Mouse (Mus musculus) CD4-positive, CD25-positive, alpha-beta regulatory T cell, adult 2 months (primary cell): ENCODE results near the gene Abca14.
"Not testable (repeated sequence)": the region's sequence is repeated elsewhere in the genome, so short reads cannot be mapped to it uniquely, and the experiment has no call there.

Experiments
- DNase-seq: peaks from one replicate; pipeline ENCODE4 v3.0.0-alpha.2; 2012; ENCODE audit warnings: low read depth, low spot score

Abca14 gene

GRCm38 (mm10) chr7:120201771-120202170 lies 2.0 kb upstream of the Abca14 start, which contains the start of gene Crym:
Gene Crym (minus strand): TSS chr7:120202111.
- no peak for DNase-seq

GRCm38 (mm10) chr7:120205989-120206388 lies 2.2 kb downstream of the Abca14 start:
- DNase-seq, result no peak

DNA sequence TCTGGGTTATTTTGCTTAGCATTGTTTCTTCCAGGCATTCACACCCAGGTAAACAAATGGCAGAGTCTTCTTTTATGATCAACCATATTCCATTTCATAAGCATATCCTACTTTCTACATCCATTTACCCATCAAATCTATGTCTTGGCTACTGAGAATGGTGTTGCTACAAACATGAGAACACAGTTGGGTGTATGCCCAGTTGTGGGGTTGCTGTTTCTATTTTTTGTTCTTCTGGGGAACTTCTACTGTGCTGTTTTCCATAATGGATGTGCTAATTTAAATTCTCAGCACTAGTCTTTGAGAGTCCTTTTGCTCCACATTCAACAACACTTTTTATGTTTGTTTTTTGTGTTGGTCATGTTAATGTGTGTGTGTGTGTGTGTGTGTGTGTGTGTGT lies 24.8 kb downstream of the Abca14 start:
- DNase-seq, result no peak

DNA sequence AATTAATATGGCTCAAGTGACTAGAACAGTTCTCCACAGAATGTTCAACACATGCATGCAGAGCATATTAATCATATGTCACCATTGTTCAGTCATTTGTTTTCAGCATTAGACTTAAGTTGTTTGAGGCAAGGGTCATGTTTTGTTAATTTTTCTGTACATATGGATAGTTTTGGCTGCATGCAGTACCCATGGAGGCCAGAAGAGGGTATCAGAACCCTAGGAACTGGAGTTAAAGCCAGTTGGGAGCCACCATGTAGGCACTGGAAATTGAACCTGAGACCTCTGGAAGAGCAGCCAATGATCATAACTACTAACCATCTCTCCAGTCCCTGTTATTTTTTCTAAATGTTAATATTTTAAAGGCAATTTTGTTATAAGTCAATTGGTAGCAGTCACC lies 37.3 kb downstream of the Abca14 start:
- no peak for DNase-seq

- DNase-seq, result no peak
These were observed 67.6 kb downstream of the Abca14 start for GRCm38 (mm10) chr7:120271135-120271991.

DNA sequence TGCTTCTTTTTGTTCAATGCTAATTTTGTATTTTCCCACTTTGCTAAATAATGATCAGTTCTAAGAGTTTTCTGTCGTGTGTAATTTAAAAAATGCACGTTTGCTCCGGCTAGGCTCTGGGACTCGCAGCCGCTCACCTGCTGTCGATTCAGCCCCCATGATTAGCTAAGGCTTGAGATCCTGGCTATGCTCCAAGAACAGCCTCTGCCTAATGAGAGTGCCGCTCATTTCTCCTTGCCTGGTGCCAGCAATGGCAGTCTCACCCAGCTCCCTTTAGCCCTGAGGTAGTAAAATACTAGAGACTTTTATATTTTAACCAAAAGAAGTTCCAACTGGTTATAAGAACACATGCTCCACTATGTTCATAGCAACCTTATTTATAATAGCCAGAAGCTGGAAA lies 68.3 kb downstream of the Abca14 start:
- no peak for DNase-seq

DNA sequence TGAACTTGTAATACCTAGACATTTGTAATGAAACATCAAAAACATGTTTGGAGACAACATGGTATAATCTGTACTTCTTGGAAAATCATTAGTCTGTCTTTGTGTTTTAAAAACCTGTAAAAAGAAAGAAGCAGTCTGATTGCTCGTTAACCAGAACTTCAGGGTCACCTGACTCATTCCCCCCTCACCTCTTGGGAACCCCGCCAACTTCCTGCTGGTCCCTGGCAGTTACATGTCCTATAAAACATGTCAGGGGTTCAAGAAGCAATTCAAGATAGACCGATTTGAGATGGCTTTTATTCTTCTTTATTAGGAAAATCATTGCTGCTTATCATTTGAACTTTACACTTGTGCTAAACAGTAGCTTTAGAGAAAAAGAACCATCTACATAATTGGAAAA lies 81.5 kb downstream of the Abca14 start:
- no peak for DNase-seq

DNA sequence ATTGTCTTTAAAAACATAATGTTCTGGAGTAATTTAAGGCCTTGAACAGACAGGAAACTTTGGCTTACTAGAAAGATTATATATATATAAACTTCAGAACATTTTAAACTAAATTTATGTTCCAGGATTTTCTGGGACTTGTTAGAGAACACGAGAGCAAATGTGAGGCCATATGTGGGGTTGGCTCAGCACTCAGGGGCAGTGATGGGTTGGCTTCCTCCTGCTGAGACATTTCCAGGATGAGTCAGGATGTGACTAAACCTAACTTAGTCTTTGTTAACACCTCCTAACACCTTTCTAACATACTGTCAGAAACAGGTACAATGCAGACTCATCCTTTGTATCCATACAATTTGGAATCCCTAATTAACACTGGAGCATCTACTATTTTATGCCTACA lies 112.3 kb downstream of the Abca14 start:
- no peak for DNase-seq

DNA sequence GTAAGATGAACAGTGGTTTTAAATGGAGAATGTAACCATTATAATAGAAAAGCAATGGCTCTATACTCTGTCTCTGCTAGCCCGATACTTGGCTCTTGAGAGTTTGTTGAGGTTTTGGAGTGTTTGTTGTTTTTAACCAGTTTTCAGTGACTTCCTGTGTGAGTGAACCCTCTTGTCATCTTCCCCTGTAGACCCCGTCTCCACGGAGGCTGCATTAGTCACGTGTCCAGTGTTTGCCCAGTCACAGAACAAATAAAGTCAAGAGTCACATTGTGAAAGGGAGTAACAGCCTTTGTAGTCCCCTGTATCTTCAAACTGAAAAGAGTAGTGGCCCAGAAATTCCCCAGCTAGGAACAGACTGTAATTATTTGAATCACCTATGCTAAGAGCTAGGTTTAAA lies 119.2 kb downstream of the Abca14 start:
- no peak for DNase-seq

DNA sequence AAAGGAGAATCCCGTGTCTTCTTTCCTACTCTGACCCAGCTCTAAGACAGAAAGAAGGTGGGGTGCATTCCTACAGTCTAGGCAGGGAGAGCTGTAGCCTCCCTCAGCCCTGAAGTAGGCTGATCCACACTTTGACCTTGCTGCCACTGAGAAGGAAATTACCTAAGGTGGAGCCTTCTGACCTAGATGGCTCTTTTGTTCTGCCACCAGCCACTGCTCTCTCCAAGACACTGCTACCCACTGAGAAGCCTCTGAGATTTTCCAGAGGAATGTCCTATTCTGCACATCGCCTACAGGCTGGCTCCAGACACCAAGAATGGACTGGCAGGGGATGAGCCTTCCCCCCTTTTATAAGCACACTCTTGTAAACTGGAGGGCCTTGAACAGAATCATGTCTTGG lies 122.2 kb downstream of the Abca14 start:
- DNase-seq, result not testable (repeated sequence)

DNA sequence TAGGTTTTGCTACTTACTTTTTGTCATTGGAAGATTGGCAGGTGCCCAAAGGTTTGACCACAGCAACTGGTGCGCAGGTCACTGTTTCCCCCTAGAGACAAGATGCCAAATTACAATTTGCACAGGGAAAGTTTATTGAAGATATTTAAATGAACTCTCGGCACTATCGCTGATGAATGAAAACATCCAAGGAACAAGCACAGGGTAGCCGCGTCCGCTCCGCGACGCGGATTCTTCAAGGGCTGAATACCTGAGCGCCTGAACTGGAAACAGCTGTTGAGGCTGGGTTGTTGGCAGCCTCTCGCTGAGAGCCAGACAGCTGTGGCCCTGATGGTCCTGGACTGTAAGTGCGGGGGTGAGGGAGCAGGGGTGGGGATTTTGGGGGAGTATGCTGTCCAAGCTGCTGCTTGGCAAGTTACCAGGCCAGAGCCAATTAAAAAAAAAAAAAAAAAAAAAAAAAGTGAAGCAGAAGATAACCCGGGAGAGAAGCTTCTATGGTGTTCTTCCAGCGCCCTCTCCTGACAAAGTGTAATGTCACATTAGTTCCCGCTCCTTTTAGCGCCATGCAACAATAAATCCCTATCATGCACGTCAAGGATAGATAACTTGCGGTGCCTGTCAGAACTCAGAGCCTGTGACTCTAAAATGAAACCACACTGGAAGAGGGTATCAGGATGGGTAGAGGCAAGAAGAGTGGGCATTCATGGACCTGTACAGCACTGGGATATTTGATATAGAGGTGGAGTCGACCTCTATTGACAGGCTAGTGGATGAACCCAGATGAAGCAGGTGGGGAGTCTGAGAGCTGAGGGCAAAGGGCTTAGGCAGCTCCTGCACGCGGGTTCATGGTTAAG lies 123.7 kb downstream of the Abca14 start:
- no peak for DNase-seq

DNA sequence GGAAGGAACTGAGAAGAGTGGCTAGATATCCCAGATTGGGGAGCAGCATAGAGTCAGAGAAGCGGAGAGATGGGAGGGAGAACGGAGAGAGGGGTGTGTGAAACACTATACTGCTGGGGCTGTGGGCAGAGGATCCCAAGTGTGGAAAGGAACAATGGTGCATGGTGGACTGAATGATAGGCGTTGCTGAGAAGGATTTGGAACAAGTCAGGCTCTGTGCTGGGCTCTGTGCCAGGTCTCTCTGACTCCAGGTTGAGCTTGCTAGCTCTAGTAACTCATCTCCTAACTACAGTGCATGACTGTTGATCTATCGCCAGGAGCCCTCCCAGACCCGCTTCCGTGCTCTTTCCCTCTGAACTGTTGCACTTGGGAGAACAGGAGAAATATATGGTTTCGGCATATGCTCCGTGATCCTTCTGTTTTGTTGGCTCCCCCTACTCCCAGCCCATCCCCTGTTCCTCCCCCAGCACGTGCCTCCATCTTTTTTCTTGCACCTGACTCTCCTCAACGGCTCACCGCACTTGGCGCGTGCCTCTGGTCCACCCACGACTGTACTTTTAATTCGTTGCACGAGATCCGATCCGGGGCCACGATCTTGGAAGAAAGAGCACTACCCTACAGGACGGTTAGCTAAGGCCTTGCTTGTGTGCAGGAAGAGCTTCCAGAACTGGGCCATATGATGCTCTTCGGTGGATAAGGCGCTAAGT lies 124.5 kb downstream of the Abca14 start, which contains the start of gene Abca15:
Gene Abca15, plus strand, starts transcription at position 584 of the 707 bp plus-strand sequence.
- no peak for DNase-seq

DNA sequence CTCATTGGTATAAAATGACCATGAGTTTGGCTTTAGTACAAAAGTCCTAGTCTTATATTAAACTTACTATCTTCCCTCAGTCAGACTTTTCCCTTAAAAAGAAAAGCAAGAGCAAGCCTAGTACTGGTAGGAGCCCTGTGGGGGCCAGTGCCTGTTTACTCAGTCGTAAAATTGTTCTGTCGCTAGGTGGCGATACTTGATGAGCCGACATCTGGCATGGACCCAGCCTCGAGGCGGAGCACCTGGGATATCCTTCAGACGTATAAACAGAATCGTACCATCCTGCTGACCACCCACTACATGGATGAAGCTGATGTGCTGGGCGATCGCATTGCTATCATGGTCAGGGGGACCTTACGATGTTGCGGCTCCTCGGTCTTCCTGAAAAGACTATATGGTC lies 157.4 kb downstream of the Abca14 start:
- DNase-seq, result no peak
